Mouse (Mus musculus): ENCODE data around the gene Tmem229a.

DNA sequence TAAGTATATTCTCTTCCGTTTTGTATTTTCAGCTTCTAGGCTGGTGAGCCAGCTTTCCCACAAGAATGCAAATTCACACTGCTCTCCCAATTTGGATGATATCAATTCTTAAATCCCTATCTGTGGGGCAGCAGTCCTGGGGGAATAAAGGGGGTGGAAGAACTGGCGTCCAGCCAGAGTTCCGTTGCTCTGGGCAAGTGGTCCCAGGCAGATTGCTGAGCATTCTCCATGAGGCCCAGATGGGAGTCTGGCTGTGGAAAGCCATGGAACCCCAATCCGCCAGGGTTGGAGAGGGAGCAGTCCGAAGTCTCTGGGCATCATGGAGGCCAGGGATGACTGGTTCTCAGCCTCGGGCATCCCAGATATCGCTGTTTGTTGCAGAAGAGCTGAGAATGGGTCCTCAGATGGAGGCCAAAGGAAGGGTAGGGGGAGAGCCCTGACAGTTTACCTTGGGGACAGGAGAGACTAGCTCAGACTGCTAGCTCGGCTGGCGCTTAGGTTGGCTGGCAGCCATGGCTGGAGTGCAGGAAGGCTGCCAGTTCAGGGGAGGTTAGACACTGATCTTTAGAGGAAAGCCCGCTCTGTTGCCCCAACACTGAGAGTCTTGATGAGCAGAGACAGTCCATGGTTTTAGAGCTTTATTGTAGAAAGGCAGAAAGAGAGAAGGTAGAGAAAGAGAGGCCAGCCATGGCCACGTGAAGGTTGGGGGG is 30.9 kb downstream of the Tmem229a start:
- no peak for TF ChIP-seq CTCF (IDR thresholded peaks at IDR 0.05 in 2 of 3, conservative IDR thresholded peaks at IDR 0.05 in 1 of 3; ENCODE audit: control insufficient read depth in 1 of 3, insufficient read depth in 1 of 3, low read depth in 2 of 3, low read length in 3 of 3, poor library complexity in 1 of 3, severe bottlenecking in 1 of 3)
- TF ChIP-seq MYB (IDR thresholded peaks at IDR 0.05; ENCODE audit: low read depth, low read length): no peak
- no peak for TF ChIP-seq MYC (IDR thresholded peaks at IDR 0.05; ENCODE audit: low read depth, low read length)
- TF ChIP-seq TCF12 (IDR thresholded peaks at IDR 0.05; ENCODE audit: low read depth, low read length): no peak
- TF ChIP-seq MAX (IDR thresholded peaks at IDR 0.05; ENCODE audit: low read length): no peak
- TF ChIP-seq RAD21 (IDR thresholded peaks at IDR 0.05; ENCODE audit: low read depth, low read length): no peak
- no peak for TF ChIP-seq GATA1 (IDR thresholded peaks at IDR 0.05; ENCODE audit: low read depth, low read length)
- TF ChIP-seq ETS1 (IDR thresholded peaks at IDR 0.05; ENCODE audit: low read depth, low read length): no peak
- no peak for TF ChIP-seq POLR2AphosphoS2 (IDR thresholded peaks at IDR 0.05; ENCODE audit: low read length)
- TF ChIP-seq POLR2A (IDR thresholded peaks at IDR 0.05; ENCODE audit: control insufficient read depth in 1 of 2, insufficient read depth in 1 of 2, low read depth in 1 of 2, low read length in 2 of 2, poor library complexity in 1 of 2): no peak
- no peak for TF ChIP-seq KAT2A (conservative IDR thresholded peaks at IDR 0.05; ENCODE audit: low read depth, low read length)
- TF ChIP-seq USF1 (IDR thresholded peaks at IDR 0.05; ENCODE audit: low read depth, low read length): no peak

Data from MEL (cell line).